Mouse (Mus musculus) thymus, postnatal 36 days (tissue): ENCODE measurements around the gene Brip1.

Experiments
- DNase-seq, 2 experiments: peaks; one replicate each; pipeline ENCODE4 v3.0.0; 2022; ENCODE audit warnings: mixed read lengths in 2 of 2

Gene Brip1

GRCm38 (mm10) chr11:86020033-86020432 is 181.0 kb downstream of the Brip1 start:
- no peak for DNase-seq

- DNase-seq = no peak
Measured at GRCm38 (mm10) chr11:86016242-86016641, 184.8 kb downstream of the Brip1 start.

DNA sequence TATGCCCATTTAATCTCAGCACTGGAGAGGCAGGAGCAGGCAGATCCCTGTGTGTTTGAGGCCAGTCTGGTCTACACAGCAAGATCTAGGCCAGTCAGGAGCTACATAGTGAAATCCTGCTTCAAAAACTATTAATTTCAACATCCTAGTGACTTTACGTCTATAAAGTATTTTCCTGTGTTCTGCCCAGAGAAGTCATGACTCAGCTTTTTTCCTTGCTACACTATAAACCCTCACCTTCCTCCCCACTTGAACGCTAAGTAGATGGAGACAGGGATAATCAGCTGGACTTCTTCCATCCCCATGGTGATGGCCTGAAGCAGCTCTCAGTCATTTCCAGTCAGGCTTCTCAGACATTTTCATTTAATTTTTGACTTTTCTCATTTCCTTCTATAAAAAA is 187.9 kb downstream of the Brip1 start:
- DNase-seq = no peak

DNA sequence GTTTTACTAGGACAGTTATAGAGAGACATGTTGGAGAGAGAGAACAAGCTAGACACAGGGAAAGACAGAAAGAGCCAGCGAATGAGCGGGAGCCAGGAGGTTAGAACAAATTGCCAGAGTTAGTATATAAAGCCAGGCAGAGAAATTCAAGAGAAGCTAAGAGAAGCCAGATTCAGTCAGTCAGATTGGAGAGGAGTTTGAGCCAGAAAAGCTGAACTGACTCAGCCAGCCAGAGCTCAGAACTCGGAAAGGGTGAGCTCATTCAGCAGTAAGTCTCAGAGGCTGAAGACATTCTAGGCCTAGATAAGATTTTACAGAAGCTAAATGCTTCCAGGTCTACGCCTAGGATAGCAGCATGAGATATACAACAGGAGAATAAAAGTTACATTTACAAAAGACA is 190.5 kb downstream of the Brip1 start:
- DNase-seq = no peak

DNA sequence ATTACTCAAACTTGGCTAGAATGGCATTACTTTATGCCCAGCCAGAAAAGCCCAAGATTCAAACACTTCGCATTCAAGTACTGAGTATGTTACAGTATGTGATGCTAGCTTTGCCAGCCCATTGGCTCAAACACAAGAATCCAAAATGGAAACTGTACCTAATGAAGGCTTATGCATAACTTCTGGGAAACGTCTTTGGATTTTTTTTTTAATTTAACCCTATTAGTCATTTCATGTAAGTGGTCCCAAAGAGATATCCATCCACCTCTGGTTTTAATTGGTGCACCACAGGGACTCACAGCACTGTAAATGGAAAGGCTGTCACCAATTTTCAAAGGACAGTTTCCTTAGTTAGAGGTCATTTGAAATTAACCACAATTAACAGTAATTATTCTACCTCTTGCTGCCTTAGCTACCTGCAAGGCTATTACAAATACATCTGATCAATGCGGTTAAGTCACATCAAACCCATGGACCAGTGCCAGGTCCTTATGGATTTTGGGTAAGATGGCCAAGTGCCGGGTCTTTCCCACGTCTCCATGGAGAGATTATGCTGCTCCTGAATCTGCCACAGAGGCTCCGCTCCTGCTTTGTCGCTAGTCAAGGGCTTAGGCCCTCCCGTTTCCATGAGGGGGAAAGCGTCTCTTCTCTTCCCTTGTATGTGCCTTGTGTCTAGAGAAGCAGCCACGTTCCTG is 192.6 kb downstream of the Brip1 start:
- DNase-seq = no peak
